Mouse (Mus musculus) stomach, postnatal 0 days (tissue): ENCODE data around the gene Nfia. TPM values are rescaled to one million over a fixed set of nuclear protein-coding genes. Genes with fewer than 3 reads are reported as not detected.

Experiments
- ATAC-seq: fragments of 200-750 bp; cut with Nextera tagmentation; 2 replicates; pipeline ENCODE4 v1.8.0; 2017; ENCODE audit not compliant: low FRiP score, low TSS enrichment
- DNase-seq: peaks from one replicate; pipeline ENCODE4 v3.0.0-alpha.2; 2016; ENCODE audit warnings: low spot score
- H3K27ac ChIP-seq: fragments of 300-500 bp; sonication (generic); replicated peaks from 2 replicates; pipeline ENCODE4 v1.5.1; 2014; ENCODE audit warnings: mild to moderate bottlenecking, control low read depth
- H3K27me3 ChIP-seq: fragments of 300-500 bp; sonication (generic); 2 replicates; pipeline ENCODE4 v1.6.1; 2014; ENCODE audit warnings: low read length; ENCODE audit not compliant: control insufficient read depth, insufficient read depth
- H3K36me3 ChIP-seq: fragments of 300-500 bp; sonication (generic); 2 replicates; pipeline ENCODE4 v1.6.1; 2014; ENCODE audit warnings: low read length, mixed read lengths; ENCODE audit not compliant: control insufficient read depth, insufficient read depth
- H3K4me1 ChIP-seq: fragments of 300-500 bp; sonication (generic); replicated peaks from 2 replicates; pipeline ENCODE4 v1.6.1; 2014; ENCODE audit warnings: antibody characterized with exemption; ENCODE audit not compliant: control insufficient read depth, insufficient read depth
- H3K4me2 ChIP-seq: fragments of 300-500 bp; sonication (generic); replicated peaks from 2 replicates; pipeline ENCODE4 v1.6.1; 2014; ENCODE audit warnings: low read depth, mild to moderate bottlenecking, control low read depth, moderate library complexity
- H3K4me3 ChIP-seq: fragments of 300-500 bp; sonication (generic); 2 replicates; pipeline ENCODE4 v1.5.1; 2014; ENCODE audit warnings: low read depth, low read length, control low read depth
- H3K9ac ChIP-seq: fragments of 300-500 bp; sonication (generic); 2 replicates; pipeline ENCODE4 v1.6.1; 2014; ENCODE audit warnings: mild to moderate bottlenecking, low read length, control low read depth, mixed read lengths
- H3K9me3 ChIP-seq: fragments of 300-500 bp; sonication (generic); 2 replicates; pipeline ENCODE4 v1.6.1; 2016; ENCODE audit warnings: low read length; ENCODE audit not compliant: control insufficient read depth
- CTCF ChIP-seq: IDR thresholded peaks from 2 replicates; pipeline ENCODE4 v1.5.1; 2016; ENCODE audit warnings: antibody characterized with exemption, low read depth, mild to moderate bottlenecking, moderate library complexity
- EP300 ChIP-seq: optimal IDR thresholded peaks from 2 replicates; pipeline ENCODE3; 2016; ENCODE audit warnings: antibody characterized with exemption
- WGBS: fragments of 180-500 bp; shearing (Covaris S2); extraction: QIAGEN DNeasy Blood & Tissue Kit; methylation state at CpG from one replicate; pipeline ENCODE4 v1.1.7; 2014; 5-methylcytosine and 5-hydroxymethylcytosine counted together
- polyA plus RNA-seq: library from polyadenylated mRNA; unstranded; fragments of >200 nt; fragmentation: Nextera tagmentation; extraction: Ambion mirVana; gene quantifications from 2 replicates; pipeline ENCODE4 v1.2.1, GENCODE M21; 2015

Gene Nfia
- polyA plus RNA-seq, 1 experiment from 2014 or later: 26.0 TPM

DNA sequence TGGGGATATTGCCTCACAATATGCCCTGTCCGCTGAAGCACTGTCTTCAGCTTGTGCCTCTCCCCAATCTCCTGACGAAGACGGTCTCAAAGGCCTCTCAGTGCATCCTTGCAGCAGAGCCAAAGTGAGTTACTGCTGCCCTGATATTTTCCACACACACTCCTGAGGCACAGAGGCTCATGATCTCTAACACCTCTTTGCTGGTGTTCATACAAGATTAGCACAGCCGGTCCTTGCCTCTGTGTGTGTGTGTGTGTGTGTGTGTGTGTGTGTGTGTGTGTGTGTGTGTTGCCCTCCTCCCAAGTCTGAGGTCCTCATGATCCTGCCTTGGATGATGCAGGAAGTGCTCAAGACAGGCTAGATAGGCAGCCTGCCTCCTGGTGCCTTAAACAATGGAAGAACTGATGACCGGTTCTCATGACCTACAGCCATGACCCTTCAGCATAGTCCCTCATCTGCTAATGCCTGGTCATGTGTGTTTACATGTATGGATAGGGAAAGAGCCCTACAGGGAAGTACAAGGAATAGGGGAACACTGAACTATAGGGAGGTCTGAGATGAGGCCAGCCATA lies 319.5 kb downstream of the Nfia start:
- no peak overlapping the region for H3K4me2 ChIP-seq

GRCm38 (mm10) chr4:98094112-98094805 lies 321.7 kb downstream of the Nfia start:
- Histone ChIP-seq H3K4me2 (no peak overlapping the region), H3K27ac (no peak overlapping the region), H3K4me1 (no peaks in the 10 kb centered on the region), H3K27me3 (no peaks in the 10 kb centered on the region), H3K36me3 (no peaks in the 10 kb centered on the region), H3K4me3 (no peak overlapping the region), H3K9me3 (no peaks in the 10 kb centered on the region), H3K9ac (no peak overlapping the region)
- 39% methylated on average over 19 of the region's 19 CpGs for WGBS
- no peak for DNase-seq
- no peak for ATAC-seq
- TF ChIP-seq CTCF (no peak), EP300 (no peak)

More for the DNA sequence above, 319.5 kb downstream of the Nfia start:
- Histone ChIP-seq H3K27ac (peak overlapping the region; percentile 36; the same call in 1 of the 2 replicates), H3K36me3 (no peaks in the 10 kb centered on the region), H3K4me1 (no peaks in the 10 kb centered on the region), H3K9me3 (no peaks in the 10 kb centered on the region), H3K27me3 (no peaks in the 10 kb centered on the region), H3K4me3 (no peak overlapping the region), H3K9ac (no peak overlapping the region)
- ATAC-seq (no peak), DNase-seq (no peak)
- WGBS: 65% methylated on average over 5 of the region's 5 CpGs
- TF ChIP-seq CTCF (no peak), EP300 (no peak)

GRCm38 (mm10) chr4:98095060-98095459 lies 322.5 kb downstream of the Nfia start:
- 52% methylated on average over 2 of the region's 2 CpGs for WGBS
- H3K27me3 ChIP-seq: no peaks in the 10 kb centered on the region
- TF ChIP-seq CTCF (no peak), EP300 (no peak)
- H3K9me3 ChIP-seq: no peaks in the 10 kb centered on the region
- ATAC-seq (no peak), DNase-seq (no peak)
- H3K9ac ChIP-seq: no peak overlapping the region
- no peak overlapping the region for H3K27ac ChIP-seq
- H3K4me3 ChIP-seq: no peak overlapping the region
- H3K36me3 ChIP-seq: no peaks in the 10 kb centered on the region
- H3K4me1 ChIP-seq: no peaks in the 10 kb centered on the region
- no peak overlapping the region for H3K4me2 ChIP-seq

DNA sequence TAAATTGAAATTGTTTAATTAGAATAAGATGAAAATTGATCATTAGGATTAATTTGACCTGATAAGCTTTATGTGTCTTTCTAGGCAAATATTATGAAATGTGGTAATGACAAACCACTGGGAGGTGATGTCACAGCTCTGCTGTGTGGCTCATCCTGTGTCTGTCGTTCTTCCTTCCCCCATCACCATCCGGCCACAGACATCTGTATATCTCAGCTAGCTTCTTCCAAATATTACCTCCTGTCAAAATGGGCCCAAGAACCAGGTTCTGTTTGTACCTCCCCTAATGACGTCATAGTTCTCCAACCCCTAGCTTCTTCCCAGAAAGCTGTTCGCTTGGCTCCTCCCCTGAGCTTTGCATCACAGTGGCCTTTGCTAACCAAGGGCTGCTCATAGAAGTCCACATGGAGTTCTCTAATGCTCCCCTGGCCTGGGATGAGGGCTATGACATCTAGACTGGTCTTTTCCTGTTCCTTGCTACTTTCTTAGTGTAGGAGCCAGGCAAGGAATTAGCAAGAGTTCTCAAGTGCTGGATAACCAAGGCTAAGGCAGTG lies 324.6 kb downstream of the Nfia start:
- Histone ChIP-seq H3K27ac (0 out of 2 replicates have a peak overlapping the region, but pooled peaks have one; percentile 45), H3K36me3 (no peaks in the 10 kb centered on the region), H3K4me1 (no peaks in the 10 kb centered on the region), H3K4me2 (no peak overlapping the region), H3K9me3 (no peaks in the 10 kb centered on the region), H3K27me3 (no peaks in the 10 kb centered on the region), H3K4me3 (no peak overlapping the region), H3K9ac (no peak overlapping the region)
- no peak for TF ChIP-seq EP300
- 67% methylated on average over 4 of the region's 4 CpGs for WGBS
- ATAC-seq (no peak; the same call in 1 of the 2 replicates), DNase-seq (no peak)

DNA sequence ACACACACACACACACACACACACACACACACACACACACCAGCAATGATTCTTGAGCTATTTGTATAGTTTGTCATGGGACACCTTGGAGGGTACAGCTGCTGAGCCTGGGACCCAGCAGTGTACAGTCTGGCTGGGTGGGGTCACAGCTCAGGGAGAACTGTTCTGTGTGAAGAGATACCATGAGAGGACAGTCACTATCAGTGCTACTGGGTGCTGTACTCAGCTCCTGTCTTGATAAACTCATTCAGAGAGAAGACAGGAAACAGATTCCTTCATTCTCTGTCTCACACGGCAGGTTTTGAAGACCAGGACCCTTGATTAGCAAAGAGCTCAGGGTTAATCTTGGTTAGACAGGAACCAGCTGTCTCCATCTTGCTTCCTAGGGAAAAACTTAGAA lies 326.1 kb downstream of the Nfia start:
- no peak for ATAC-seq
- H3K36me3 ChIP-seq: no peaks in the 10 kb centered on the region
- WGBS: 21% methylated on average over 1 of the region's 1 CpGs
- no peak overlapping the region for H3K9ac ChIP-seq
- TF ChIP-seq EP300 (no peak), CTCF (no peak)
- H3K4me3 ChIP-seq: no peak overlapping the region
- no peaks in the 10 kb centered on the region for H3K9me3 ChIP-seq
- no peak overlapping the region for H3K4me2 ChIP-seq
- H3K4me1 ChIP-seq: no peaks in the 10 kb centered on the region
- H3K27me3 ChIP-seq: no peaks in the 10 kb centered on the region
- no peak for DNase-seq
- no peak overlapping the region for H3K27ac ChIP-seq

DNA sequence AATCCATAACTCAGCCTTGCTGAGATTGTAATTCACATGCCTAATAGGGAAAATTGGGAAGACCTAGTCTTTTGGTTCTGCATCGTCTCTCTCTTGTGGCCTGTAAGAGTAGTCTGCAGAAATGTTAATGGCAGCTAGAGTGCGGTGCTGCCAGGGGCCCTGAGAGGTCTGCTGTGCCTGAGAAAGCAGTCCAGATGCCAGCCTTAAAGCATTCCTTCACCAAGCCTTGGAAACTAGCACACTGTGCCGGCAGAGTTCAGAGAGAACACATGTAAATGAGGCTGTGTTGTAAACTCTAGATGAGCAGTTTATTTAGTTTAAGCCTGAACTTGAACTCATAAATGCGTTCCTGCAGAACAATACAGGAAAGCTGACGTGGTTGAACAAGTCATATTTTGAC lies 326.9 kb downstream of the Nfia start:
- Histone ChIP-seq H3K27ac (no peak overlapping the region), H3K9me3 (no peaks in the 10 kb centered on the region), H3K9ac (no peak overlapping the region), H3K4me2 (no peak overlapping the region), H3K4me1 (no peaks in the 10 kb centered on the region), H3K4me3 (no peak overlapping the region), H3K27me3 (no peaks in the 10 kb centered on the region), H3K36me3 (no peaks in the 10 kb centered on the region)
- WGBS: 63% methylated on average over 5 of the region's 5 CpGs
- DNase-seq: no peak
- no peak for ATAC-seq
- TF ChIP-seq CTCF: 0 out of 2 replicates have a peak, but pooled peaks have one; percentile 17
- TF ChIP-seq EP300: no peak
